Mouse (Mus musculus) hindbrain, postnatal 0 days (tissue): ENCODE measurements around the gene Pde2a. TPM values are rescaled to one million over a fixed set of nuclear protein-coding genes. Genes with fewer than 3 reads are reported as not detected.

Experiments used
- ATAC-seq: fragments of 200-750 bp; cut with Nextera tagmentation; 2 replicates; pipeline ENCODE4 v1.8.0; 2017; ENCODE audit warnings: mild to moderate bottlenecking, moderate TSS enrichment, moderate library complexity
- DNase-seq: peaks from one replicate; pipeline ENCODE4 v3.0.0-alpha.2; 2015; ENCODE audit warnings: low spot score
- H3K27ac ChIP-seq: fragments of 300-500 bp; sonication (generic); 2 replicates; pipeline ENCODE4 v1.5.1; 2014; ENCODE audit warnings: mild to moderate bottlenecking
- H3K27me3 ChIP-seq: fragments of 300-500 bp; sonication (generic); 2 replicates; pipeline ENCODE4 v1.6.1; 2014; ENCODE audit warnings: low read length, mixed read lengths; ENCODE audit not compliant: insufficient read depth
- H3K36me3 ChIP-seq: fragments of 300-500 bp; sonication (generic); 2 replicates; pipeline ENCODE4 v1.6.1; 2014; ENCODE audit warnings: low read length, mixed read lengths; ENCODE audit not compliant: insufficient read depth
- H3K4me1 ChIP-seq: fragments of 300-500 bp; sonication (generic); 2 replicates; pipeline ENCODE4 v1.6.1; 2014; ENCODE audit warnings: antibody characterized with exemption, low read length, mixed read lengths; ENCODE audit not compliant: insufficient read depth
- H3K4me2 ChIP-seq: fragments of 300-500 bp; sonication (generic); 2 replicates; pipeline ENCODE4 v1.6.1; 2014; ENCODE audit warnings: low read depth, mild to moderate bottlenecking, low read length, moderate library complexity, mixed read lengths
- H3K4me3 ChIP-seq: fragments of 300-500 bp; sonication (generic); 2 replicates; pipeline ENCODE4 v1.5.1; 2014; ENCODE audit warnings: low read length
- H3K9ac ChIP-seq: fragments of 300-500 bp; sonication (generic); replicated peaks from 2 replicates; pipeline ENCODE4 v1.6.1; 2014; ENCODE audit warnings: mild to moderate bottlenecking, low read length, moderate library complexity, mixed read lengths
- H3K9me3 ChIP-seq: fragments of 300-500 bp; sonication (generic); 2 replicates; pipeline ENCODE4 v1.6.1; 2016; ENCODE audit warnings: low read length, mixed read lengths
- CTCF ChIP-seq: IDR thresholded peaks from 2 replicates; pipeline ENCODE4 v1.5.1; 2016; ENCODE audit warnings: antibody characterized with exemption, control low read depth, low read depth
- WGBS: fragments of 180-500 bp; shearing (Covaris S2); extraction: QIAGEN DNeasy Blood & Tissue Kit; methylation state at CpG from one replicate; pipeline ENCODE4 v1.1.7; 2014; 5-methylcytosine and 5-hydroxymethylcytosine counted together
- polyA plus RNA-seq: library from polyadenylated mRNA; unstranded; fragments of >200 nt; fragmentation: Nextera tagmentation; extraction: Ambion mirVana; gene quantifications from 2 replicates; pipeline ENCODE4 v1.2.1, GENCODE M21; 2015
- total RNA-seq: library from RNA; depleted of rRNA; stranded (reverse); fragments of >200 nt; gene quantifications from 2 replicates; pipeline ENCODE4 v1.2.3, GENCODE M21; 2014

Pde2a gene
- total and polyA plus RNA-seq, 2 experiments from 2014 or later = 27.1 to 55.8 TPM

GRCm38 (mm10) chr7:101534428-101534827 is 112.9 kb downstream of the Pde2a start:
- no peak for ATAC-seq
- H3K9ac ChIP-seq = no peak overlapping the region

GRCm38 (mm10) chr7:101535102-101535501 is 113.6 kb downstream of the Pde2a start:
- H3K27ac ChIP-seq = no peak overlapping the region
- H3K4me1 ChIP-seq = peaks cover 4% of the 10 kb centered on the region
- H3K4me2 ChIP-seq = no peak overlapping the region
- H3K36me3 ChIP-seq = no peaks in the 10 kb centered on the region
- ATAC-seq = no peak
- no peaks in the 10 kb centered on the region for H3K9me3 ChIP-seq
- no peak for TF ChIP-seq CTCF
- H3K4me3 ChIP-seq = no peak overlapping the region
- no peak overlapping the region for H3K9ac ChIP-seq
- no peaks in the 10 kb centered on the region for H3K27me3 ChIP-seq
- no peak for DNase-seq
- 40% methylated on average over 10 of the region's 10 CpGs for WGBS

More at GRCm38 (mm10) chr7:101534428-101534827, 112.9 kb downstream of the Pde2a start:
- WGBS = 34% methylated on average over 5 of the region's 5 CpGs
- H3K27me3 ChIP-seq = no peaks in the 10 kb centered on the region
- H3K4me2 ChIP-seq = no peak overlapping the region
- TF ChIP-seq CTCF = no peak
- no peaks in the 10 kb centered on the region for H3K9me3 ChIP-seq
- no peaks in the 10 kb centered on the region for H3K36me3 ChIP-seq
- no peak for DNase-seq
- H3K4me3 ChIP-seq = no peak overlapping the region
- peaks cover 4% of the 10 kb centered on the region for H3K4me1 ChIP-seq
- no peak overlapping the region for H3K27ac ChIP-seq

GRCm38 (mm10) chr7:101535517-101535916 is 114.0 kb downstream of the Pde2a start:
- Histone ChIP-seq H3K27me3 (no peaks in the 10 kb centered on the region), H3K4me3 (no peak overlapping the region), H3K4me2 (no peak overlapping the region), H3K36me3 (no peaks in the 10 kb centered on the region), H3K9me3 (no peaks in the 10 kb centered on the region), H3K27ac (no peak overlapping the region), H3K9ac (no peak overlapping the region), H3K4me1 (peaks cover 4% of the 10 kb centered on the region)
- TF ChIP-seq CTCF = no peak
- WGBS = 71% methylated on average over 5 of the region's 5 CpGs
- no peak for DNase-seq
- ATAC-seq = no peak

- Histone ChIP-seq H3K4me2 (no peak overlapping the region), H3K9me3 (no peaks in the 10 kb centered on the region), H3K27me3 (no peaks in the 10 kb centered on the region), H3K9ac (no peak overlapping the region), H3K4me1 (peaks cover 4% of the 10 kb centered on the region), H3K36me3 (no peaks in the 10 kb centered on the region), H3K4me3 (no peak overlapping the region), H3K27ac (no peak overlapping the region)
- TF ChIP-seq CTCF = no peak
- DNase-seq (no peak), ATAC-seq (no peak)
- 44% methylated on average over 8 of the region's 8 CpGs for WGBS
Observed at GRCm38 (mm10) chr7:101537541-101537940, 116.0 kb downstream of the Pde2a start.

GRCm38 (mm10) chr7:101538141-101538933 is 116.8 kb downstream of the Pde2a start:
- Histone ChIP-seq H3K9ac (no peak overlapping the region), H3K4me2 (no peak overlapping the region), H3K9me3 (no peaks in the 10 kb centered on the region), H3K27ac (no peak overlapping the region), H3K4me3 (no peak overlapping the region), H3K27me3 (no peaks in the 10 kb centered on the region), H3K36me3 (no peaks in the 10 kb centered on the region), H3K4me1 (peaks cover 4% of the 10 kb centered on the region)
- DNase-seq (peak; percentile 82), ATAC-seq (no peak)
- WGBS = 59% methylated on average over 14 of the region's 14 CpGs
- peak; percentile 71 for TF ChIP-seq CTCF

GRCm38 (mm10) chr7:101539774-101540173 is 118.3 kb downstream of the Pde2a start:
- DNase-seq (no peak), ATAC-seq (no peak)
- no peak overlapping the region for H3K27ac ChIP-seq
- H3K36me3 ChIP-seq = no peaks in the 10 kb centered on the region
- H3K4me3 ChIP-seq = no peak overlapping the region
- no peaks in the 10 kb centered on the region for H3K9me3 ChIP-seq
- WGBS = 43% methylated on average over 9 of the region's 9 CpGs
- no peaks in the 10 kb centered on the region for H3K27me3 ChIP-seq
- no peaks in the 10 kb centered on the region for H3K4me1 ChIP-seq
- no peak overlapping the region for H3K4me2 ChIP-seq
- no peak overlapping the region for H3K9ac ChIP-seq
- TF ChIP-seq CTCF = no peak

GRCm38 (mm10) chr7:101540684-101541083 is 119.2 kb downstream of the Pde2a start:
- no peak for TF ChIP-seq CTCF
- no peak for DNase-seq
- no peaks in the 10 kb centered on the region for H3K9me3 ChIP-seq
- H3K4me1 ChIP-seq = no peaks in the 10 kb centered on the region
- H3K27ac ChIP-seq = no peak overlapping the region
- no peak overlapping the region for H3K9ac ChIP-seq
- no peak overlapping the region for H3K4me2 ChIP-seq
- WGBS = 75% methylated on average over 5 of the region's 5 CpGs
- 0 out of 2 replicates have a peak, but pooled peaks have one; percentile 11 for ATAC-seq
- H3K27me3 ChIP-seq = no peaks in the 10 kb centered on the region
- H3K4me3 ChIP-seq = no peak overlapping the region
- H3K36me3 ChIP-seq = no peaks in the 10 kb centered on the region
